Mouse (Mus musculus): Measurements from ENCODE around the gene Lzic.

Gene Lzic

DNA sequence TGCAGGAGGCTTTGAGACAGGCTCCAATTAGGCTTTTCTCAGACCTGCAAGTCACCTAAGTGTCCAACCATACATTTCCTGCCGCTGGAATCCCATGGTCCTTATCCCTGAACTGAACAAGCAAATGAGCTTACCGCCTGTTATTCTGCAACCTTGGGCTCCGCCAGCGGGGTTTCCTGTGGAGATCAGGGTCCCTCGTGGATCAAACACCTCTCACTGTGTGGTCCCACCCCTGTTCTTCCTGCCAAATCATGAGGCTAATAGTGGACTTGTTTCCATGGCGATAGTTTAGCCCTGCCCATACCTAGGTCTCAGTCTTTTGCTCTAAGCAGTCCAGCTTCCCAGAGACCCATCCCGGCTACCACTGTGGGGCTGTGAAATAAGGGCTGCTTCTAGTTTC, 41.3 kb downstream of the Lzic start:
- DNase-seq (ENCODE audit: low spot score in 2 of 2): no peak

DNA sequence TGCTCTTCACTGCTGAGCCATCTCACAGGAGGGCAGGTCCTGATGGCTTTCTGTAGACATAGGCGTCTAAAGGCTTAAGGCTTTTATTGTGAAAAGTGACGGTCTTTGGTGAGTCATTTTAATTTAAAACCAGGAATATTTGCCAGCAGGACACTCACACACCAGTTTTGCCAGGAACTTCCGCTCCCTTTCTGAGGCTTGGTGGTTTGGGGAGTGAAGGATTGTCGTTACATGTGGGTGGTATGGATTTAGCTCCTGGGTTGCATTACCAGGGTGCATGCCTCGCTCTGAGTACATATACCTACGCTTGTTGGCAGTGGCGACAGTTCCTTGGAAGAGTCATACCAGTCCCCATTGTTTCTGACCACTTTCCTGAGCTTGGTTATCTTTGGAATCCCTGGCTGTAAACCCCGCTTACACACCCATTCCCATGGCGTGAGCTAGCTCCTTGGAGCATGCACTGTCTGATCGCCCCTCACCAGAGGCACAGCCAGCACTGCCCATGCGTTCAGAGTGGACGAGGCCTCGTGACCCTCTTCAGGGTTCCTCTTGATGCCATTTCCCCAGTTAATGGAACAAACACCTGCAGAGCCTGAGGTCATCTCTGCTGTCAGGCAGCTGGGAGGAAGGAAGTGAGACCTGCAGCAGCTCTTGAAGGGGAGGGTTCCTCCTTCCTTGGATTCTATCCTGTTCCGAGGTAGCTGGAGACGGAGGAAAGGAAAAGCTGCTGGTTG, 42.8 kb downstream of the Lzic start:
- DNase-seq (ENCODE audit: low spot score in 2 of 2): no peak

DNA sequence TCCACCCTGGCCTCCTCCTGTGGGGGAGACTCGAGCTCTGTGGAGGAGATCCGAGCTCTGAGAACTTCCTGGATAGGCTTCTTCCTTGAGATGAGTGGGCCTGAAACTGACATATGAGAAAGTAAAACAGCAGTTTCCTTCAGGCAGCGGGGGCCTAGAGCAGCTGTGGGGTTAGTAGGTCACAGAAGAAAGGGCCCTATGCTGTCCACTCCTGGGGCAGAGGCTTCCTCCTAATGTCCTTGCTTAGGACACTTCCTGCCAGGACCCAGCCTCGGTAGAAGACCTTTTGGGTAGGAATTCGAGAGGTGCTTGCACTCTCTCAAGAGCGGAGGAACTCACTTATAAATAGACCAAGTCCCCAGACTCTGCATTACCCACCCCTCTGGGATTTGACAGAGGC, 44.7 kb downstream of the Lzic start:
- DNase-seq (ENCODE audit: low spot score in 2 of 2): no peak

DNA sequence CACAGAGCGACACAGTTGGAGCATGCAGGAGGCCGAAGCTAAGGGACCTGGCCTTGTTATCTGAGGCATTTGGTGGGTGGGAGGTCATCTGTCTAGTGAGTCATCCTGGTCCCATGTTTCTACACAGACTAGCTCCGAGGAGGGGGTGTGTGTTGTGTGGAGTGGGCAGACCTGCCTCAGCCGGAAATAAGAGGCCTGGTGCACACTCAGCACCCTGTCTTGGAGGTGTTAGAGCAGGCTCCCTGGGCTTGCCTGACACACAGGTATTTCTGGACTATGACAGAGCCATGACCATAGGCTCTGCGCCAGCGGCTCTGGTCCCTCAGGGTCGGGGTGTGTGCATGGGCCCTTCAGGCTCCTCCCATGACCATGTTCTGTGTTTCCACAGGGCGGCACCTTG, 54.4 kb downstream of the Lzic start:
- no peak for DNase-seq (ENCODE audit: low spot score in 2 of 2)

DNA sequence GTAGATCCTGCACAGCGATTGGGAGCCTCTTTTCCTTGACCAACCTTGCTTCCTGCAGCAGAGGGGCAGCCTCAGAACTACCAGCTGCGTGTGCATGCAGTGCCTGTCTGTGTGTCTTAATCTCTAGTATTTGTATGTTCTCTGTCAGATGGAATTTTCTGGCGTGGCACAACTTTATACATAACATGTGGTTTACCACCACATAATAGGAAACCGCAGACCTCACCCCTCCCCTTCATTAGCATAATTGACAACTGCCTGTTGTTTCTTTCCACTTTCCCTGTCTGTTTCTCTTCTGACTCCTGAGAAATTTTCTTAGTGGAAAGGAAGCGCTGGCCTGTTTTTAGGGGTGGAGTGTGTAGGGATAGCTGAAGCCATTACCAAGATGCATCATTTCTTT, 56.9 kb downstream of the Lzic start:
- peak in 1 of 2 experiments; percentile 18 for DNase-seq (ENCODE audit: low spot score in 2 of 2)

DNA sequence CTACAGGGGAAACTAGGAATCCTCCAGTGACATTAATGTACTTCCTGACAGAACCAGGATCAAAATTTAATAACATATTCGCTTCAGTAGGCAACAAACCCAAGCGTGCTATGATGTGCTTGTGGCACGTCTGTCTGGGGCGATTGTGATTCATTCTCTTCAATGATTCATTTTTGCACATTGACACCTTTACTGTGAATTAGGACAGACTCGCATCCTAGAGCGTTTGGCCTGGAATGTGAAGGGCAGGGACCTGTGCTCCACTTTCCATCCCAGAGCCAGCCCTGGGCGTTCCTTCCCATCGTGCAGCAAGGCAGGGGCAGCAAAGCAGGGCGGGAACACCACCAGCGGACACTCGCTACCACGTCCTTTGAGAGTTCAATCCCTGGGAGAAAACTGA, 57.4 kb downstream of the Lzic start:
- no peak for DNase-seq (ENCODE audit: low spot score in 2 of 2)

DNA sequence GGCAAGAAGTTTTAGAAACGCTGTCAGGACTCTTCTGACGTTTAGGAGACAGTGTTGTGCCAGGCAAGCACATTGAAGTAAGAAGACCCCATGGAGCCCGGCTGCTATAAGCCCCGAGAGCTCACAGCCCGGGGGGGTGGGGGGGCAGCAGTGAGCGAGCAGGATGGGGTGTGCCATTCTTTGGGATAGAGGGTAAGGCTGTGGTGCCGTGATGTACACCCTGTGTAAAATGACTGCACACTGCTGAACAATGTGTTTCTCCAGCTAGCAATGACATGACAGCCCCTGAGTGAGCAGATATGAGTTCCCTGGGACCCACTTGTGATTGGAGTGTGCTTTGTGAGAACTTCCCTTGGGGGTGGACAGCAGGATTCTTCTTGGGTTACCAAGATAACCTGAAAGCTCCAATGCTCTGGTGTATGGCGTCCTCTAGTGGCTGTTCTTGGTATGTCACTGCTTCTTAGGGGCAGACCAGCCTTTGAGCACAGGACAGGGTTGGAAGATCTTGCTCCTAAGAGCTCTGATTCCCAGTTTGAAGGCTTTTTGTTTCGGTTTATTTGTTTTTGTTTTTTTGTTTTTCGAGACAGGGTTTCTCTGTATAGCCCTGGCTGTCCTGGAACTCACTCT, 58.0 kb downstream of the Lzic start:
- DNase-seq (ENCODE audit: low spot score in 2 of 2): peak; percentile 69 to 87

DNA sequence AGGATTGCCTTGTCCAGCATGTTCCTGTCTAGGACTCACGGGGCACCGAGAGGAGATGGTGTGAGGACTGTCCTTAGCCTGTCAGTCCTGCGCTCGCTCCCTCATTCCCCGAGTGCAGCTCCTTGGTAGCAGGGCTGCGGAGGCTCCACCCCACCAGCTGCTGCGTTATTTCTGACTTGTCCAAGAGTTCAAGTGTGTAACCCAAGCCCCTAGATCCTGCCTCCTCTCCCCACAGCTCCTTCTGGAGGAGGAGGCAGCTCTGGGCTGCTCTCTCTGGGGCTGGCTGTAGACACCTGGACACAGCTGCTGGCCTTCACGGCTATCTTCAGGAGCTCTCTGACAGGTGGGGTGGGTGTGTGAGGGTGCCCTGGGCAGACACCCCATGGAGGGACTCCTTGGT, 59.9 kb downstream of the Lzic start:
- no peak for DNase-seq (ENCODE audit: low spot score in 2 of 2)

Measured in thymus, postnatal 10 days (tissue).